9 mouse cellular contexts compared by ENCODE assay signal in genomic region chr8:3586993-3587390, GRCm38 (mm10). TPM values are rescaled to one million over a fixed set of nuclear protein-coding genes. Genes with fewer than 3 reads are reported as not detected.
DNase-seq lines count a peak whose midpoint lies in the region; ATAC-seq and TF ChIP-seq lines count a peak whose summit lies in the region.
"Had no signal": no experiment of that assay in that cellular context is flagged by ENCODE, and none has a peak within 500 bp of the region (broad histone marks: within the 10 kb centered on the region; RNA-seq: fewer than 3 reads in every experiment).

Gene Camsap3, plus strand, starts transcription at chr8:3587293.

- DNase-seq in heart, postnatal 25 days (ENCODE audit: low spot score) = no peak
- DNase-seq in ES-E14 (ENCODE audit: low read depth, low spot score) (no peak), MN1 (ENCODE audit: low spot score) (no peak)
- no peak for DNase-seq in gonadal fat pad, adult 2 months (ENCODE audit: low read depth)
- DNase-seq in cerebellum, adult 9-10 months = no peak

- H3K27me3 ChIP-seq in heart, embryonic 13.5 days (replicated peaks) = peaks cover 25% of the 10 kb centered on the region
- no peaks in the 10 kb centered on the region for H3K27me3 ChIP-seq in limb, embryonic 15.5 days

- H3K4me3 ChIP-seq in heart, embryonic 13.5 days = peak within 1 kb of the TSS; percentile 80
- peak within 1 kb of the TSS; percentile 80 to 90 for H3K4me3 ChIP-seq in ES-E14 (ENCODE audit: insufficient read depth in 1 of 2, low read depth in 1 of 2, low read length in 2 of 2, poor library complexity in 1 of 2, severe bottlenecking in 1 of 2)
- H3K4me3 ChIP-seq in limb, embryonic 15.5 days = peak within 1 kb of the TSS; percentile 63

- peaks cover 7% of the 10 kb centered on the region for H3K4me1 ChIP-seq in heart, embryonic 13.5 days
- 0 out of 4 replicates have a peak, but pooled peaks cover 0 to 2% of the 10 kb centered on the region in 2 experiments for H3K4me1 ChIP-seq in ES-E14 (ENCODE audit: control insufficient read depth in 2 of 2, insufficient read depth in 2 of 2, low read length in 2 of 2, poor library complexity in 1 of 2)
- peaks cover 7% of the 10 kb centered on the region for H3K4me1 ChIP-seq in limb, embryonic 15.5 days

- intact Hi-C loops in heart, postnatal 25 days (cut with DNase I) = no loop called here

- peak within 1 kb of the TSS; percentile 98 for H3K4me2 ChIP-seq in heart, embryonic 13.5 days
- H3K4me2 ChIP-seq in limb, embryonic 15.5 days = peak within 1 kb of the TSS; percentile 82

- H3K9ac ChIP-seq in heart, embryonic 13.5 days = peak within 1 kb of the TSS; percentile 84
- peak within 1 kb of the TSS; percentile 88 for H3K9ac ChIP-seq in ES-E14 (ENCODE audit: insufficient read depth, low read depth, low read length, poor library complexity, severe bottlenecking)
- peak within 1 kb of the TSS; percentile 42 for H3K9ac ChIP-seq in limb, embryonic 15.5 days

- H3K9me3 ChIP-seq in heart, embryonic 13.5 days = no peaks in the 10 kb centered on the region
- H3K9me3 ChIP-seq in ES-E14 (ENCODE audit: control insufficient read depth, insufficient read depth, low read depth, low read length) = no peaks in the 10 kb centered on the region
- no peaks in the 10 kb centered on the region for H3K9me3 ChIP-seq in limb, embryonic 15.5 days
- H3K9me3 ChIP-seq: G1E had no signal

- WGBS in heart, embryonic 13.5 days = 15% methylated on average over 7 of the region's 7 CpGs
- 2% methylated on average over 7 of the region's 7 CpGs for WGBS in limb, embryonic 15.5 days

- in situ Hi-C loops in ES-E14 (cut with MboI; ENCODE audit: low sequenced_read_pairs in 2 of 2, unreplicated experiment in 2 of 2) = no loop called here

- H3K36me3 ChIP-seq in heart, embryonic 13.5 days = no peaks in the 10 kb centered on the region
- H3K36me3 ChIP-seq in ES-E14 (ENCODE audit: control insufficient read depth, insufficient read depth, low read length, poor library complexity, severe bottlenecking) = no peaks in the 10 kb centered on the region
- no peaks in the 10 kb centered on the region for H3K36me3 ChIP-seq in limb, embryonic 15.5 days
- H3K36me3 ChIP-seq: G1E had no signal

- no peak for ATAC-seq in heart, embryonic 13.5 days (ENCODE audit: extremely low read depth, insufficient number of reproducible peaks, low FRiP score, low TSS enrichment)
- no peak for ATAC-seq in limb, embryonic 15.5 days (ENCODE audit: insufficient number of reproducible peaks, low FRiP score, low TSS enrichment, low read depth)
- ATAC-seq in CD4-positive, CD25-positive, alpha-beta regulatory T cell, adult 4 months = no peak

- no peak within 1 kb of the TSS for H3K27ac ChIP-seq in heart, embryonic 13.5 days (replicated peaks)
- peak within 1 kb of the TSS; percentile 59; the same call in 1 of the 2 replicates for H3K27ac ChIP-seq in ES-E14 (ENCODE audit: insufficient read depth, low read depth, low read length, poor library complexity, severe bottlenecking)
- peak within 1 kb of the TSS; percentile 67; the same call in 1 of the 2 replicates for H3K27ac ChIP-seq in limb, embryonic 15.5 days

TF ChIP-seq in ES-E14, 5 proteins besides CTCF, POLR2A, EP300 and RAD21:
- TF ChIP-seq ZC3H11A (IDR thresholded peaks at IDR 0.05; ENCODE audit: borderline replicate concordance, low read depth, low read length) (no peak), CHD2 (IDR thresholded peaks at IDR 0.05; ENCODE audit: low read depth, low read length) (no peak), ZNF384 (IDR thresholded peaks at IDR 0.05; ENCODE audit: low read depth, low read length) (no peak), HCFC1 (IDR thresholded peaks at IDR 0.05; ENCODE audit: borderline replicate concordance, insufficient read depth, low read length) (no peak), MAFK (IDR thresholded peaks at IDR 0.05; ENCODE audit: insufficient read depth, low read depth, low read length) (no peak)

RNA-seq across cellular contexts. Expression of gene Camsap3, which starts in this region (rescaled TPM):
- 1.9 TPM in 2 replicates for polyA plus RNA-seq in heart, embryonic 13.5 days (2015; fragmentation: Nextera tagmentation; extraction: Ambion mirVana)
- total RNA-seq in heart, postnatal 25 days (2021) = under 1 TPM; 0.47 to 0.67 TPM
- 22.4 and 36.8 TPM in 2 replicates for total RNA-seq in ES-E14 (2012; rRNA removed)
- polyA plus RNA-seq in gonadal fat pad, adult 2 months (2012; rRNA removed) = 31.9 and 44.8 TPM in 2 replicates
- polyA plus RNA-seq in limb, embryonic 15.5 days (2015; fragmentation: Nextera tagmentation; extraction: Ambion mirVana) = 11.4 and 11.6 TPM in 2 replicates
- polyA plus RNA-seq in CD4-positive, CD25-positive, alpha-beta regulatory T cell, adult 4 months (2017; shearing (Covaris generic)) = not detected
- total RNA-seq: G1E had no signal
- polyA plus RNA-seq: G1E had no signal

Comparison
In these comparisons a context has a peak if more than half of its experiments do, and no peak if none do; other contexts are left out.
1. RNA of gene Camsap3 (total RNA-seq): 22.4 to 36.8 TPM in ES-E14; 0.47 to 0.67 TPM in heart, postnatal 25 days; every median in the first group is over 10 times any median in the second.
2. Peak in every context shown above with its lines, with median percentiles within 50 percentile points of each other: H3K4me3 ChIP-seq and H3K9ac ChIP-seq.